Mouse (Mus musculus): ENCODE data around the gene Olfr73. TPM values are rescaled to one million over a fixed set of nuclear protein-coding genes. Genes with fewer than 3 reads are reported as not detected.

Olfr73 gene
- polyA plus RNA-seq, 1 experiment from 2014 or later: not detected

Other genes starting within 250 kb of the Olfr73 start
- gene Olfr1143, start 237.1 kb downstream of the Olfr73 start, polyA plus RNA-seq (2014; fragmentation: Nextera tagmentation; extraction: Ambion mirVana): 0.17 TPM in 1 of 2 replicates, not detected in the other
- gene Olfr1145, start 227.9 kb downstream of the Olfr73 start, polyA plus RNA-seq (2014; fragmentation: Nextera tagmentation; extraction: Ambion mirVana): not detected in 2 replicates
- not detected in 2 replicates for gene Olfr1148, start 207.2 kb downstream of the Olfr73 start, polyA plus RNA-seq (2014; fragmentation: Nextera tagmentation; extraction: Ambion mirVana)
- gene Olfr1150-ps1, start 193.7 kb downstream of the Olfr73 start, polyA plus RNA-seq (2014; fragmentation: Nextera tagmentation; extraction: Ambion mirVana): not detected in 2 replicates
- gene Olfr1151, start 181.8 kb downstream of the Olfr73 start, polyA plus RNA-seq (2014; fragmentation: Nextera tagmentation; extraction: Ambion mirVana): not detected in 2 replicates
- not detected in 2 replicates for gene Olfr1152, start 171.2 kb downstream of the Olfr73 start, polyA plus RNA-seq (2014; fragmentation: Nextera tagmentation; extraction: Ambion mirVana)
- not detected in 2 replicates for gene Olfr1153, start 142.7 kb downstream of the Olfr73 start, polyA plus RNA-seq (2014; fragmentation: Nextera tagmentation; extraction: Ambion mirVana)
- not detected in 2 replicates for gene Olfr1154, start 132.5 kb downstream of the Olfr73 start, polyA plus RNA-seq (2014; fragmentation: Nextera tagmentation; extraction: Ambion mirVana)
- not detected in 2 replicates for gene Olfr1155, start 92.6 kb downstream of the Olfr73 start, polyA plus RNA-seq (2014; fragmentation: Nextera tagmentation; extraction: Ambion mirVana)
- not detected in 2 replicates for gene Olfr1156, start 84.6 kb downstream of the Olfr73 start, polyA plus RNA-seq (2014; fragmentation: Nextera tagmentation; extraction: Ambion mirVana)
- not detected in 2 replicates for gene Olfr1157, start 69.4 kb downstream of the Olfr73 start, polyA plus RNA-seq (2014; fragmentation: Nextera tagmentation; extraction: Ambion mirVana)
- gene Olfr74, start 63.0 kb downstream of the Olfr73 start, polyA plus RNA-seq (2014; fragmentation: Nextera tagmentation; extraction: Ambion mirVana): not detected in 2 replicates
- gene Olfr1158, start 47.6 kb downstream of the Olfr73 start, polyA plus RNA-seq (2014; fragmentation: Nextera tagmentation; extraction: Ambion mirVana): not detected in 2 replicates
- not detected in 2 replicates for gene Olfr1160, start 29.4 kb downstream of the Olfr73 start, polyA plus RNA-seq (2014; fragmentation: Nextera tagmentation; extraction: Ambion mirVana)
- gene Olfr1161, start 14.9 kb downstream of the Olfr73 start, polyA plus RNA-seq (2014; fragmentation: Nextera tagmentation; extraction: Ambion mirVana): not detected in 2 replicates
- not detected in 2 replicates for gene Olfr1162, start 13.4 kb upstream of the Olfr73 start, polyA plus RNA-seq (2014; fragmentation: Nextera tagmentation; extraction: Ambion mirVana)
- gene Olfr1163, start 34.1 kb upstream of the Olfr73 start, polyA plus RNA-seq (2014; fragmentation: Nextera tagmentation; extraction: Ambion mirVana): not detected in 2 replicates
- not detected in 2 replicates for gene Olfr1164, start 56.3 kb upstream of the Olfr73 start, polyA plus RNA-seq (2014; fragmentation: Nextera tagmentation; extraction: Ambion mirVana)
- gene Olfr1166, start 90.6 kb upstream of the Olfr73 start, polyA plus RNA-seq (2014; fragmentation: Nextera tagmentation; extraction: Ambion mirVana): not detected in 2 replicates
- gene Olfr1167, start 117.5 kb upstream of the Olfr73 start, polyA plus RNA-seq (2014; fragmentation: Nextera tagmentation; extraction: Ambion mirVana): not detected in 2 replicates
- not detected in 2 replicates for gene Olfr1168, start 144.2 kb upstream of the Olfr73 start, polyA plus RNA-seq (2014; fragmentation: Nextera tagmentation; extraction: Ambion mirVana)
- not detected in 2 replicates for gene Olfr1170, start 190.6 kb upstream of the Olfr73 start, polyA plus RNA-seq (2014; fragmentation: Nextera tagmentation; extraction: Ambion mirVana)
- not detected in 2 replicates for gene Olfr1173, start 242.2 kb upstream of the Olfr73 start, polyA plus RNA-seq (2014; fragmentation: Nextera tagmentation; extraction: Ambion mirVana)